Mouse (Mus musculus): ENCODE data around the gene Meis2.

The Meis2 gene

GRCm38 (mm10) chr2:115855511-115856400 lies 209.9 kb downstream of the Meis2 start:
- peak; percentile 91 for DNase-seq (ENCODE audit: low read depth)

DNA sequence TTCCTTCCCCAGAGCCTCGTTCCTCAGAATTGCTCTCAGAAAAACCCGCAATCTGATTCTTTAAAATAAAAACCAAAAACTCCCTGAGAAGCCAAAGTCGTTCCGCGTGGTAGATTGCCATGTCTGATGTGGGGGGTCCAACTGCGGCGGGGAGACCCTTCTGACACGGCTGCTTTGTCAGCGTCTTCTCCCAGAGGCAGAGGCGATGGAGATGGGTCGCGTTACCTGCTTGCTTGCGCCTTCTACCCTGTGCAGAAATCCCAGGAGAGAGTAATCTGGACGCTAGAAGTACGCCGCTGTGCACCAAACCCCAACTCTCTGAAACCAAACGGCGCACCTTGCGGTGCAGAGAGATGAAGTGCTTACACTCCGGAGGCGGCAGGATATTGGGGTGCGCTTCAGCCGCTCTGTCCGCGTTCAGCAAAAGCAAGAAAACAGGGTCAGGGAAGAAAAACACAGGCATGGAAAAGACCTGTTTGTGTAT lies 210.8 kb downstream of the Meis2 start:
- no peak for DNase-seq (ENCODE audit: low read depth)

- DNase-seq (ENCODE audit: low read depth): no peak
Observed at GRCm38 (mm10) chr2:115854007-115854827, 211.4 kb downstream of the Meis2 start.

GRCm38 (mm10) chr2:115853221-115853620 lies 212.4 kb downstream of the Meis2 start:
- no peak for DNase-seq (ENCODE audit: low read depth)

GRCm38 (mm10) chr2:115852615-115853014 lies 213.0 kb downstream of the Meis2 start:
- no peak for DNase-seq (ENCODE audit: low read depth)

DNA sequence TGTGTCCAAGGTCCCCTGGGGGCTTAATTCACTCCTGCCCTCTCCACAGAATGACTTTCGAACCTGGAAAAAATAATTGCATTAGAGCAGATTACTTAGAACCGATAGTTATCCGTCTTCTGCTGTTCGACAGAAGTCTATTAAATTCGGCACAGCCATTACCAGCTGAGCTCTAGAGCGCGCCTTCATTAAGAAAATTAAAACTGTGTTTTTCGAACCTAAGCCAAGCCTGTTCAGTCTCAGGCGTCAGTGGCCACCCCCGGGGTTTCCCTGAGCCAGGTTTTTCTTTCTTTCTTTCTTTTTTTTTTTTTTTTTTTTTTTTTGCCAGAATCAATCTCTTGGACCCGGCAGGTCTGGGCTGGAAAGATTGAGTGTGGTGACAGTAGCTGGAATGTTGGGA lies 213.5 kb downstream of the Meis2 start:
- DNase-seq (ENCODE audit: low read depth): no peak

- no peak for DNase-seq (ENCODE audit: low read depth)
Observed at GRCm38 (mm10) chr2:115850961-115851360, 214.7 kb downstream of the Meis2 start.

DNA sequence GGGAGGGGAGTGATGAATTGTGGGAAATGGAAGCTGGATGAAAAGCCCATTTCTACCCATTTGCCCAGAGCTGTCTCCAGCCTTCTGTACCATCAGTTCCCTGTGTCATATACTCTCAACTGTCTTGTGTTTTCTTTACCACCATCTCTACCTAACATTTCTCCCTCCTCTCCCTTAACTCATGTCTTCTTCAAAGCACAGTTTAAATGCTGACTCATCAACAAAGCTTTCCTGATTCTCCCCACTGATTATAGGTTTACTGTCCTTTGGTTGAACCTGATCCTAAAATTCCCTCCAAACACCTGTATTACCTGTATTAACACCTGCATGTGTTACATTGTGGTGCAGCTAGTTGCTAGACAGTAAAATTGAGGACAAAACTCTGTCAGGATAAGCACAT lies 222.8 kb downstream of the Meis2 start:
- DNase-seq (ENCODE audit: low read depth): no peak

GRCm38 (mm10) chr2:115836034-115836433 lies 229.6 kb downstream of the Meis2 start:
- DNase-seq (ENCODE audit: low read depth): peak; percentile 46

GRCm38 (mm10) chr2:115822361-115822760 lies 243.3 kb downstream of the Meis2 start:
- no peak for DNase-seq (ENCODE audit: low read depth)

GRCm38 (mm10) chr2:115817959-115818358 lies 247.7 kb downstream of the Meis2 start:
- no peak for DNase-seq (ENCODE audit: low read depth)

DNA sequence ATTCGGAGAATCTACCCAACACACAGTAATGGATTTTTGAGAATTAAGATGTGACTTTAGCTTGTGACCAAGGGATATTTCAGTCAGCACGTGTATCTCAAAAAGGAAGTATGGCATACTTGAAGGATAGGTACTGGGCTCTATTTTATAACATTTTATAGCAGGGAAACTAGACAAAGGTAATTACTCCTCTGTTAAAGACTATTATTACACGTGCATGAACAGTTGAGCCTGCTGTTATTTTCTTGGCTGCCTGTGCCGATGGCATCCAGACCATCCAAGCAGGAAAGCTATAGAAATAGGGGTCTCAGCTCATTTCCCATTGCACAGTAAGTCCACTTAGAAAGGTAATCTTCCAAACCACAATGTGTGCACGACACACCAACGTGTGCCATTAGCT lies 251.9 kb downstream of the Meis2 start:
- DNase-seq (ENCODE audit: low read depth): no peak

- DNase-seq (ENCODE audit: low read depth): no peak
Observed at GRCm38 (mm10) chr2:115813316-115813715, 252.3 kb downstream of the Meis2 start.

Data from NIH3T3 (cell line).